Mouse (Mus musculus) ovary, postnatal 14 days (tissue): ENCODE data around the gene Tiparp.

ENCODE experiments used
- DNase-seq: peaks from one replicate; pipeline ENCODE4 v3.0.0; 2022; ENCODE audit warnings: low spot score

The Tiparp gene

DNA sequence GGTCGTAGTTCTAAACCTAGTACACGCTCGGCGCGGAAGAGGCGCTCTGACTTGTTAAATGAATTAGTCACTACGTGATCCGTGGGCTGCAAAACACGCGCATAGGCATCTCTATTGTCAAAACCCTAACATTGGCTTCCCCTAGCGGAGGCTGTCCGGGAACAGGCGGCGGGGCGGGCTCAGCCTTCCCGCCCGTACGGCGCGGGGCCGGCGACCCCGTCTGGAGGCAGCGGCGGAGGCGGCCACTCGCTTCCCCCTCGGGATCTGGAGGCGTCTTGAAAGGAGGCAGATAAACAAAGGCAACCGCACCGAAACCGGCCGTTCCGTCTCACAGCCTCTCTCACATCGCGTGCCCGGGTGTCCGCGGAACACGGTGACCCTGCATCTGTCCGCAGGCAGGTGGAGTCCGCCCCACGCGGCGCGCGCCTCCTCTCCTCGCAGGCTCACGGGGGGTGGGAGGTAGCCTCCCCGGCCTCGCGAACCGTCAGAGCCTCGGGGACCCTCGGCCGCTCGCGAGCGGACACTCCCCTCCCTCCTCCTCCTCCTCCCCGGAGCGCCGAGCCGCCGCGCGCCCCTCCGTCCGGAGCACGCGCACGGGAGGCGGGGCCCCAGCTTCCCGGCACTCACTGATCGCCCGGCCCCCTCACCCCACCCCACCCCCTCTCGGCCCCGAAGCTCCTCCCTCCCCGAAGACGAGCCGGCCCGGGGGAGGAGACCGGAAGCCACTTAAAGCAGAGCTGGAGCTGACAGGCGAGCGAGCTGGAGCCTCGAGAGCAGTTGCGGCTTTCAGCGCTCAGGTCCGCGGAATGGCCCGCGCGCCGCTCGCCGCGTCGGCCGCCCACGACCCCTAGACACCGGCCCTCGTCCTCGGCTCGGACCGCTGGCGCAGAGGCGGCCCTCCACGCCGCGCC is at the start of gene Tiparp:
Gene Tiparp (plus strand): TSS at position 720 of the 911 bp plus-strand sequence.
- DNase-seq: peak; percentile 85

DNA sequence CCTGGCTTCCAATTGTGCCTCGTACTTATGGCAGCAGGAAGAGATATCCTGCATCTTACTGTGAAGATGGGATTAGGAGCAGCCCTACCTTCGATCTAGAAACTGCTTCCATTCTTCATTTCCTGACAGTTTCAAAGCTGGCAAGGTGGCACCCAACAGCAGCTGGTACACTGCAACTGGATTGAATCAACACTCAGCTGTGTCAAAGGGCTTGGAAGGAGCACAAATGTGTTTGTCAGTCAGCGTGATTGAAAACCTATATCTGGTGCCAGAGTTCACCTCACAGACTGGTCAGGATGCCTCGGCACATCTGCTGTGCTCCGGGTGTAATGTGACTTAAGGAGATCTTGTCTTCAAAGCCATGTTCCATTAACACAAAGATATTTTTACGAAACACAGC is 47.5 kb upstream of the Tiparp start:
- DNase-seq: no peak

DNA sequence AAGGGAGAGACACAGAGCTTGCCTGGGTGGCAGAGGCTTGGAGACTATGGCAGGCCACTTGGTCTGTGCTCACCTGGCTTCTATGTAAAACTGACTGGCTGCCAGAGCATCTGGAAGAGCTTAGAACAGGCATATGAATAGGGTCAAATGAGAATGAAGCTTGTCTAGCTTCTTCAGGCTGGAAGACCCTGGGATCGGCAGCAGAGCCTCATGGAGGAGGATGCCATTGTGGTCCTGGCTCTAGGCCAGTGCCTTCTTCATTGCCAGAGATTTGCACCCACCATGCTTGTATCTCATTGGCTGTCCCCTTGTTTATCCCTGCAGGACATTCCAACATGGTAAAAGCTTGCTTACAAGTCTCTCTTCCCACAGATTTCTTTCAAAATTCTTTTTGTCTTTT is 45.9 kb upstream of the Tiparp start:
- DNase-seq: no peak

DNA sequence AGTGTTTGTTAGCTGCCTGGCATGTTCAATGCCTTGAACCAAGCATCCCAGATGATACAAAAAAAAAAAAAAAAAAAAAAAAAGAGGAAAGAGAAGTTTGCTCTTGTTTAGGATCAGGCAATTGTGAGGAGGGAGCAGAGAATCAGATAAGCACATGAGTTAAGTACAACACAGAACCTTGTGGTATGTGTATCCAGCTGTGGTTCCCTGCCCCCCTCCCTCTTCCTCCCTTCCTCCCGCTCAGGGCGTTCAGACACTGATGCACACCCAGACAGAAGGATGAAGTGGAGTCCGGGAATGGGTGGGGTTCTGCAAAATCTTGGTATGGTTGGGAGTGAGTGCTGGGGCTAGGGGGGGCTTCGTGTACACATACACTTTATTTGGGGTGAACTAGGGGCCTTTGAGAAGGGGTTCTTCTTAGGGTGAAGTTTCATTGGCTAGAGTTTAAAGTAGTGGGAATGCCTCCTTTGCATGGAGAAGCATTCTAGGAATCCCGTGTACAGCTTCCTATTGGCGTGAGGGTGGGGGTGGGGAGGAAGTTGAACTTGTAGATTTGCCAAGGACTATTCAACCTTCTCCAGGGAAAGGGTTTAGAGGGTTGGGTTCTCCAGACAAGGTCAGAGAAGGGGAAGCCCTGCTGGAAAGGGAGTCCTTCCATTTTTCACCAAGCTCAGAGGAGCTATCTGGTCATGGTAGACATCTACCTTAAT is 45.4 kb upstream of the Tiparp start:
- no peak for DNase-seq

DNA sequence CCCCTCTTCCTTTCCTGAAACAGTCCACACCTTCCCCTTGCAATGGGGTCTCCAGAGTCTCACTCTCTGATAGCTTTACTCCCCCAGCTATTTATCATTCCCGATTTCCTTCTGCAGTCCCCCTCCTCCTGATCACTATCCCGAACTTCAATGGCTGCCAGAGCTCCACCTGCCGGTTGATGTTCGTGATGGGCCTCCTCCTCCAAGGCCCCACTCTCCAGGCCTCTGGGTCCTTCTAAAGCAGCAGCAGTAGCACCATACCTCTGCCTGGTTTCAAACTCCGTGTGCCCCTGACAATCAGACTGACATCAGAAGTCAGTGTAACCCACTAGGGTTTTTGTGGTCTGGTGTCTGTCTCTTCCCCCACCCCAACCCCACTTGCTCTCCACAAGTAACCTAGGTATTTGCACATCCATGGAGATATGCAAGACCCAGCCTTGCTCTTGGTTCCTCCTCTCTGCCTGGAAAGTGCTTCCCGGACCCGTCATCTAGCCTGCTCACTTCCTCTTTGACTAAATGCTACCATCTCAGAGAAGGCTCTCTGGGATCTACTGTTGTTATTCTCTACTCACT is 44.0 kb upstream of the Tiparp start:
- DNase-seq: no peak

DNA sequence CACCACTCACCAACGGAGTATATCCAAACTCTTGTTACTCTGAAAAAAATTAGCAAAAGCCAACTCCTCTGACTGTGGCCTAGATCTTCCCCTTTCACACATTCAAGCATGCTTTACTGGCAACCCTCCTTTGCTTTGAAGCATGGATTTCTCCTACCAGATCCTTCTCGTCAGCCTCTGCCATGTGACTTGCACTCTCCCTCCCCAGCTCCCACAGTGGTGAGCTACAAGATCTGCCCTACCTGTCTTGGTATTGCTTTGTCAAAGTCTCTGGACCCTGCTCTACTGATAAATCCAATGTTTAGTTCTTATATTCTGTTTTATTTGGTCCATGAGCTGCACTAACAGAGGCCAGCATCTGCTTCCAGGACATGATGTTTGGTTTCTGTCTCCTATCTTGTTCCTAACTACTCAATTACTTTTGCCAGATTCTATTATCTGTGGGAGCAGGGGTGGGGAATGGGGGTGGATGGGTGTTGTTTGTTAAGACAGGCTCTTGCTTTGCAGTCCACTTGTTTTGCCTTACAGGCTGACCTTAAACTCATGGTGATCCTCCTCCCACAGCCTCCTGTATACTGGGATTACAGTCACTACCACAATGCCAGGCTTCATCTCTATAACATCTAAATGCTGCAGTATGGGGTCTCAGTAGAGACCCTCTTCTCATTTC is 40.7 kb upstream of the Tiparp start:
- DNase-seq: no peak

DNA sequence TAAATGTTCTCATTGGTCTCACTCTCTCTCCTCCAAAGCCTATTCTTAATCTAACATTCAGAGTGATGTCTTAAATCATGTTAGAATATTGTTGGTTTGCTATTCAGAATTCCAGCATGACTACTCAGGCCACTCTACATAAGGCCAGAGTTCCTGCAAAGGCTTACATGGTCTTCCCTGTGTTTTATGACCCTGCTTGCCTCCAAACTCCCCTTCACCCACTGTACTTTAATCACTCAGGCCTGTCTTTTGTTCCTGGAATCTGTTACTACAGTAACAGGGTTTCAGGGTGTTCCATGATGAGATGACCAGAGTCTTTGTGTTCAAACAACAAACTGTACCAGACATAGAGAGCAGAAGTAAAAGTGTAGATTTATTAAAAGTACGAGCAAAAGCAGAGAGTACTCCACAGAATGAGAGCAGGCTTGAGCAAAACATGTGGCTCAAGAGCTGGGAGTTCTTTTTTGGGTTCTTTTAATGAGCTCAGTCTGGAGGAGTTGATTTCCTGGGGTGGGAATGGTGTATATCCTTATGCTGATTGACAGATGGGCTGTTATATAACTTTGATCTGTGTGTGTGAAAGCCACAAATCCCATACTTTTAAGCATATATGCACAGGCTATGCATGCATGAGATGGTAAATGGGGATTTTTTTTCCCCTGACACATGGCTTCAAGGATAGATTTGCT is 39.5 kb upstream of the Tiparp start:
- no peak for DNase-seq

DNA sequence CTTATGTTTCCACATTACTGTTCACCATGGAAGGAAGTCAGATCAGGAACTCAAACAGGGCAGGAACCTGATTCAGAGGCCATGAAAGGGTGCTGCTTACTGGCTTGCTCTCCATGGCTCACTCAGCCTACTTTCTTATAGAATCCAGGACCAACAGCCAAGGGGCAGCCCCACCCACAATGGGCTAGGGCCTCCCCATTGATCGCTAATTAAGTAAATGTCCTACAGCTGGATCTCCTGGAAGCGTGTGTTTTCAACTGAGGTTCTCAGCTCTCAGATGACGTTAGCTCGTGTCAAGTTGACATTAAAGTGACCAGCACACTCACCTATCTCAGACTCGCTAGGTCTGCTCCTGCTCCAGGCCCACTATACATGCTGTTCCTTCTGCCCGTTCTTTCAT is 38.6 kb upstream of the Tiparp start:
- no peak for DNase-seq

DNA sequence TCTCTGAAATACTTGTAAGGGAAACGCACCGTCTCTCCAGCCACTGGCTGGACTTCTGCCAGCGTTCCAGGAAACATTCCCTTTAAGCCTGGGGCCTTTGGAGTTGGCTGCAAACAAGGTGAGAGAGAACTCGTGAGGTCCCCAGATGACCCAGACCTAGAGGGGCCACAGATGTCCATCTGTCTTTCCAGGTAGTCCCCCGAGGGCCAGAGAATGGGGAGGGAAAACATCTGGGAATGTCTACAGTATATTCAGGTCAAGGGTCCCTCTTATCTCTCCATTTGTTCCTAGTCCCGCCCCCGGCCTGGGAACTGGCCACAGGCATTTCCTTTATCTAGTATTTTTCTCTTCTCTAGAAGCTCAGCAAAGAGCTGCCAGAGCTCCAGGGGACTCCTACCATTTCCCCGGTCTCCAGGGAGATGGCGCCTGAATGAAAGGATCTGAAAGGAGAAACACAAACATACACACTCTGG is 33.9 kb upstream of the Tiparp start:
- no peak for DNase-seq

DNA sequence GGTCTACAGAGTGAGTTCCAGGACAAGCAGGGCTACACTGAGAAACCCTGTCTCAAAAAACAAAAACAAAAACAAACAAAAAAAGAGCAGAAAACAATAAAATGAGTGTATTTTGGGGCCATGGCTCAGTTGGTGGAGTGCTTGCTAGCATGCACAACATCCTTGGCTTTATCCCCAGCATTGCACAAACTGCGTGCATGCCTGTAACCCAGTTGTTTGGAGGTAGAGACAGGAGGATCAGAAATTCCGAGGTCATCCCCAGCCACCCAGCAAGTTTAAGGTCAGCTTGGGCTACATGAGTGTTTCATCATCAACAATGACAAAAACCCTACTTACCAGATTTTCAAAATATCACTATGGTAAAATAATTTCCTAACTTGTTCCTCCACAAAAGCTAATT is 20.4 kb upstream of the Tiparp start:
- no peak for DNase-seq

DNA sequence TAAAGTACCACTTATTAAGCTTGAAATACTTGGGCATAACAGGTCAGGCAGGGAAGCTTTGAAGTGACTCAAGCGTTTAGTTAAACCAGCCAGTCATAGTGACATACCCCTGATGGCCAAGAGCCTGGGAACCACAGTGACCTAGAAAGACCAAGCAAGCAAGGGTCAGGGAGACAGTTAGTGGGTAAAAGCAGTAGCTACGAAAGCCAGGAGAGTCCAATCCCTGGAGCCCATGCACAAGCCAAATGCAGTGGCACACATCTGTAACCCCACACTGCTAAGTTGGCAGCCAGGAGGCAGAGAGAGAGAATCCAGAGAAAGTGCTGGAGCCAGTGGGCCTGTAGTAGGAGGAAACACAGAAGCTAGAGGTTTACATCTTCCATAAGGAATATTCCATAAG is 17.6 kb upstream of the Tiparp start:
- no peak for DNase-seq

DNA sequence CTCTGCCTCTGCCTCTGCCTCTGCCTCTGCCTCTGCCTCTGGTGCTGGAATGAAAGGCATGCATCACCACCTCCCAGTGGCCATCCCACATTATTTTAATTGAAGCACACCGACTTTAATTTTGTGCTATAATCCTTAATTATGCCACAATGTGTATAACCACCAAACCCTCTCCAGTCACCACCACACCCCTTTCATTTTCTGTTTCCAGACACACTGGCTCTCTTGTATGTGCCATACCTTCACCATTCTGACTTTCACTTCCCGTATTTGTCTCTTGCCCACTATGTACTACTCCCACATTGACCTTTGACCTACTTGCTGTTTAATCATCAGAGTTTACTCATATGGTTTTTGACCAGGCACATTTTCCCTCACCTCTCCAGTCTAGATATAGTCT is 12.5 kb upstream of the Tiparp start:
- DNase-seq: no peak

DNA sequence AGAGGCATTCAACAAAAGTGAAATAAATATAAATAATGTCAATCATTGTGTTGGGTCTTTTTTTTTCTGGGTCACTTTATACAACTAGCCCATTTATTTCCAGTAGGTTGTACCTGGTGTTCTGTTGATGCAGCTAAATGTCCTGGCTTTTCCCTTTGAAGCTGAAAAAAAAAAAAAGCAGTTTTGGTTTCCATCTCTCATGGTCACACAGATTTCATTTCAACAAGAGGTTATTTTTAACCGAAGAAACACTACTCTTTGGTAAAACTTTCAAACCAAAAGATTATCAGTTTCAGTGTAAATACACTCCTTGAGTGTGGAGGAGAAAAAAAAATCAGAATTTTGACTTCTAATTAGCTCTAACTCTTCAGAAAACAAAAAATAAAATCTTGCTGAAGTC is 11.7 kb upstream of the Tiparp start:
- DNase-seq: no peak

DNA sequence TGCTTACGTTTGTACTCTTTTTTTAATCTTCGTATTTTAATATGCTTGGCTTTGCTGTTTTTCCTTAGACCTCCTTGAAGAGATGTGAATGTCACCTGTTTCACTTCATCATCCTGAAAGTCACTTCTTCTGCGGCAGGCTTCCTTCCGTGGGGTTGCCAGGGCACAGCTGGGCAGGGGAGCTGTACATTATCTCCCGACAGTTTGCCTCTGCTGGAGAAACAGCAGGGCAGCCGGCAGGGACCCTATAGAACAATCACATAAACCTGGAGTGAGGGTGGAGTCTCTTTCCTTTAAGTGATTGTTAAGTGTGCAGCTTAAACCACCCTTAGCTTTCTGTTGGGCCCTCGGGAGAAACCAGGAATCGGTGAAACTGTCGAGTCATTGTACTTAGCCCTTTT is 11.1 kb upstream of the Tiparp start:
- no peak for DNase-seq

DNA sequence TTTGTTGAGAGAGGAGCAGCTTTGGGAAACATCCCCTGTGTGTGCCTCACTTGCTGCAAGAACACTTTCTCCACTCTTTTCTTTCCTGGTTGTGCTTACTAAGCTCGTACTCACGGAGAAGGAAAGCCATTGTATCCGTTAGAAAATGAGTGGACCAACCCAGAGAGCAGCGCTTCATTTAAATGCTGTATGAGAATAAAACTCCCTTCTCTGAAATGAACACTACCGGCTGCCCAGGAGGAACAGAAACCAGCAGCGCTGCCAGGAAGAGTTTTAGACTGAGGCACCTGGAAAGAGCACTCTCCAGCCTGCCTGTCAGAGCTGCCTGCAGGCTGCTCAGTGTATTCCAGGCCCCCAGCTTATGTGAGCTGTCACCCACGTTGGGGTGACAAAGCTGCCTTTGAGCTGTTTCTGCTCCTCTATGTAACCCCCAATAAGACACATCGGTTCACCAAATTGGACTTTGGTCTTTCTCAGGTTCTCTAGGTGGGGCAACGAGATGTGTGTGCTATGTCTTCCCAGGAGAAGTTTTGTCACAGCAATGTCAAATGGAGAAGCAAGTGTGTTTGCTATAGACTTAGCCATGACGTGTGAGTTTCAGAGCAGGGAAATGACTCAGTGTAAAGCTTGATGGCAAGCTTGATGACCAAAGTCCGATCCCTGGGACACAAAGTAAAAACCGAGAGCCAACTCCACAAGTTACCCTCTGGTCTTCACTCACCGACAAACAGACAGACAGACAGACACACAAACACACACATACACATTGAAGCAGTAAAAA is 10.3 kb upstream of the Tiparp start:
- DNase-seq: no peak

DNA sequence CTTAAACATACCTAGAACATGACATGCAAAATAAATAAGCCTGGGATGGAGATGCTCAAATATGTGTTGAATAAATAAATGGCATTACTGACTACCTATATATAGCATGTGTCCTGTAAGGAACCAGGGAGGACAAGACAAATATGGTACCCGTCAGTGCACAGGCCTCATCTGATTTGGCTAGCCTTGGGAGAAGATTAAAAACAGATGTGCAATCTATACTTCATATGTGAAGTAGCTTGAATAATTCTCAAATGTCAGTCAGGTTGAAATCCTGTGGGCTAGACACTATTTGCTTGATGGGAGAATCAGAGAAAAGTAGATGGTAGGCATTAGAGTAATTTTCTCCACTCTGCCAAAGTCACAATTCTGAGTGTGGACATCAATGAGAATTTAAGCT is 6.8 kb upstream of the Tiparp start:
- no peak for DNase-seq

DNA sequence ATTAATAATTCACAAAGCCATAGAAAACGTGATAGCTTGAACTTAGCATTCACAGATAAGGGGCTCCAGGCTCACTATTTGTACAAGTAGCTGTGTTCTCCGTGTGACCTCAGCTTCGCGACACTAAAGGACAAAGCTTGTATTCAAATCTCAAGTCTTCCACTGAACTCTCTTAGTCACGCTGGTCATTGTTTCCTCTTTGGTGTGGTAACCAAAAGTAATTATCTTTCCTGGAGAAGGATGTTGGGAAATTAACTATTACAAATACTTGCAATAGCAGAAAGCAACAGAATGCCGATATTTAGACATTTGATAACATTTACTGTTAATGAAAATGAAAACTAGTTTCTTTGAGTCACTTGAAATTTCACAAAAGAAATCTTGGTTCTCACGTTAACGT is 4.8 kb upstream of the Tiparp start:
- DNase-seq: no peak

DNA sequence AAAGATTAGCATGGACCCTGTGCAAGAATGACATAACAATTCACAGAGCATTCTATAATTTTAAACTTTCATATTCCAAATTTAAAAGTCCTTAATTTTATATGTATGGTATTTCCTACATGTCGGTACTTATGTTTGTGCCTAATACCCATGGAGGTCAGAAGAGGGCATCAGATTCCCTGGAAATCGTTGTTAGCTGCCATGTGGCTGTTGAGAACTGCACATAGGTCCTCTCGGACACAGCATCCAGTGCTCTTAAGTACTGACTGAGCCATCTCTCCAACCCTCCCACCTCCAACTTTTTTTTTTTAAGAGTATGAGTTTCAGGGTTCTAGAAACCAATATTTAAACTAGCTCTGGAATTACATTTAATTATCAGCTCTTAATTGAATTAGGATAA is 2.5 kb upstream of the Tiparp start:
- no peak for DNase-seq

DNA sequence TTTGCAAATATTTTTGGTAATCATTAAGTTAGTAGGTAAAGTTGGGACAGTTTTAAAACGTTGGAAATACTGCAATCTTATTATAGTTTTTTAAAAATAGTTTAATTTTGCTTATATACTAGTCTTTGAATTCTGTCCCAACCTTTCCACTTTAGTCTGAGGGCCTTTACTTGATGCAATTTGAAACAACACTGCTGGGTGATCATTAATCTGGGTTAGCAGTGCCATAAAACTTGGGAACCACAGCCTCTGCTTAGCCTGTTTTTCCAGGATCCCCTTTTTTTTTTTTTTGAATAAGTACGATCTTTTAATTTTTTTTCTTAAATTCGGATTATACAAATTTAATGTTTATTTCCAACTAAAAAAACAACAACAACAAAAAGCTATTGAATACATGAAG is 1.0 kb upstream of the Tiparp start:
- DNase-seq: no peak

DNA sequence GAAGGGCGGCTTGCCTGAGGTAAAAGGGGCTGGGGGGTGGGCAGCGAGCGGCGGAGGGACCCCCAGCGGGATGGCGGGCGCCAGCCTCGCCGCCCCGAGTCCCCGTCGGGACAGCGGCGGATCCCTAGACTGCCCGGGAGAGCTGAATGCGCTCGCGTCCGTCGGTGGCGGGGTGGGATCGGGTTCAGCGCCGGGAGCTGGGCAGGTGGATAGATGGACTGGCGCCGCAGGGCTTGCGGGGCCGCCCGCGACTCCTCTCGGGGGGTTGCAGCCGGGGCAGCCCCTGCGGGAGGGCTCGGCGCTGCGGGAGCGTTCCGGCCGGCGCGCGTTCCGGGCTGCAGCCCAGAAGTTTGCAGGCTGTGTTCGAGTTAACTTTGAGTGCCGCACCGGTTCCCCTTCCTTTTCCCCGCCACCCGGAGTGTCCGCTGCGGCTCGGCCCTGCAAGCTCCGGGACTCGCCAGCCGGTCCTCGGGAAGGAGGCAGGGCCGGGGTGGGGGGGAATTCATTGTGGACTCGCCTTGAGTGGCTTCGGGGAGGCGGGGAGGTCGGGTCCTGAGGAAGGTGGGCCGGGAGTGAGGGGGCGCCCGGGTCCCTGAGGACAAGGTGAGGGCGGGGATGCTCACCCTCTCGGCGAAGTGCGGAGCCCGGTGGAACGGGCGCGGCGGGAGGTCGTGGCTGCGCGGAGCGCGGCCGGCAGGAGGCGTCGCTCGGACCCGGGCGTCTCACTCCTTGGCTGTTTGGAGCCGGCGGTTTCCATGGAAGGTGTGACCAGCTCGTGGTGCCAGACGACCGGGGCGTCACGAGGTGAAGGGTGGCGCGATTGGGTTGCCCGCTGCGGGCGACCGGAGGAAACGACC is 632 bp downstream of the Tiparp start:
- DNase-seq: peak; percentile 51
